Mouse (Mus musculus): ENCODE data around the gene Exosc6.
"Not testable (repeated sequence)": the region's sequence is repeated elsewhere in the genome, so short reads cannot be mapped to it uniquely, and the experiment has no call there.

The Exosc6 gene

GRCm38 (mm10) chr8:111062072-111062757 is 6.1 kb downstream of the Exosc6 start:
- peak; percentile 83 for DNase-seq

- DNase-seq = no peak
These were observed 6.8 kb downstream of the Exosc6 start for GRCm38 (mm10) chr8:111062893-111063292.

DNA sequence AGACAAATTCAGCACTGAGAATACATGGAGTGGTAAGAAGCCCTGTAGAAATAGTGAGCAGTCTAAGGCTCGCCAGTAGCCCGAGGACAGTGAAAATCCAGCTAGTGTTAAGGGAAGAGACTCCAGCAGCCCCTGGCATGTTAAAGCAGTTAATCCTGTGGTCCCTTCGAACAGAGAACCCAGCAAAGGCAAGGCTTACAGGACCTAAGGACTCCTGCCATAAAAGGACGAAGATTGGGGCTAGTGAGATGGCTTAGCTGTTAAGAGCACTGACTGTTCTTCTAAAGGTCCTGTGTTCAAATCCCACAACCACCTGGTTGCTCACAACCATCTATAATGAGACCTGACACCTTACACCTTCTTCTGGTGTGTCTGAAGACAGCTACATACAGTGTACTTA is 10.2 kb downstream of the Exosc6 start:
- no peak for DNase-seq

DNA sequence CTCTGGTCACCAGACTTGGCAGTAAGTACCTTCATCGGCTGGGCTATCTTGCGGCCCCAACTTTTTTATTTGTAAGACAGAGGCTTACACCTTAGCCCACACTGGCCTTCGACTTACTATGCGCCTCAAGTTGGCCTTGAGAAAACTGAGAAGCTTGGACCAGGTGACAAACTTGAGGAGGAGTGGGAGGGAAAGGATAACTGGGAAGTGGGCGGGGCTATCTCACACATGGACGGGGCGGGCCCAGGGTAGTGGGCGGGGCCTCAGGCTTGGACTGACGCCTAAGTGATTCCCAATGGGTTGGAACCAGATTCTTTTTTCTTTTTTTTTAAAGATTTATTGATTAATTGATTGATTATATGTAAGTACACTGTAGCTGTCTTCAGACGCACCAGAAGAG is 11.3 kb downstream of the Exosc6 start:
- DNase-seq = no peak

DNA sequence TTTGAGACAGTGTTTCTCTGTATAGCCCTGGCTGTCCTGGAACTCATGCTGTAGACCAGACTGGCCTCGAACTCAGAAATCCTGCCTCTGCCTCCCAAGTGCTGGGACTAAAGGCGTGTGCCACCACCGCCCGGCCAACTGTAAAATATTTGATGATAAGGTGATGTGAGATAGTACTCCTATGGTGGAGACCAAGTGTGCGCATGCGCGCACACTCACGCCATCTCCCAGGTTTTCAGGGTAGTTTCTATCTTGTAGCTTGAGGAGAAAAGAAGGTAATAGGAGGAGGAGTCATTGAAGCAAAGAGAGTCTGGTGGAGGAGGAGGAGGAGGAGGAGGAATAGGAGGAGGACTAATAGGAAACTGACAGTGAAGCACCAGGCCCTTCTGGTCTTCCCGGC is 12.5 kb downstream of the Exosc6 start:
- not testable (repeated sequence) for DNase-seq

- peak; percentile 86 for DNase-seq
These were observed 19.8 kb downstream of the Exosc6 start for GRCm38 (mm10) chr8:111075926-111076325.

DNA sequence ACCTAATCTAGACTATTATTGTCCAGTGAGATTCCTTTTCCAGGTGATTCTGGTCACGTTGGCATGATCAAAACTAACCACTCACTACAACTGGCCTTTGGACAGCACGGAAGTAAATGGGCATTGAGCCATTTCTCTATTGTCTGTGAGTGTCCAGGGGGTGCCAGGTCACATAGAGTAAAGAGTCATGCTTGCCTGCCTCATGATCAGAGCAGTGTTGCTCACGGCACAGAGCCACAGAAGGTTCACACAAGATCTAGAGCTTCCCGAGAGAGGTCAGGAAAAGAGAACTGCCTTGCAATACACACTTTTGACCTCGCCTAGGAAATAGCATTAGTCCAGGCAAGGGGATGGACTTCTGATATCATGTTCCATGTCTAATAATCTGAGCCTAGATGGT is 23.3 kb downstream of the Exosc6 start:
- no peak for DNase-seq

GRCm38 (mm10) chr8:111079861-111080271 is 23.7 kb downstream of the Exosc6 start:
- no peak for DNase-seq

DNA sequence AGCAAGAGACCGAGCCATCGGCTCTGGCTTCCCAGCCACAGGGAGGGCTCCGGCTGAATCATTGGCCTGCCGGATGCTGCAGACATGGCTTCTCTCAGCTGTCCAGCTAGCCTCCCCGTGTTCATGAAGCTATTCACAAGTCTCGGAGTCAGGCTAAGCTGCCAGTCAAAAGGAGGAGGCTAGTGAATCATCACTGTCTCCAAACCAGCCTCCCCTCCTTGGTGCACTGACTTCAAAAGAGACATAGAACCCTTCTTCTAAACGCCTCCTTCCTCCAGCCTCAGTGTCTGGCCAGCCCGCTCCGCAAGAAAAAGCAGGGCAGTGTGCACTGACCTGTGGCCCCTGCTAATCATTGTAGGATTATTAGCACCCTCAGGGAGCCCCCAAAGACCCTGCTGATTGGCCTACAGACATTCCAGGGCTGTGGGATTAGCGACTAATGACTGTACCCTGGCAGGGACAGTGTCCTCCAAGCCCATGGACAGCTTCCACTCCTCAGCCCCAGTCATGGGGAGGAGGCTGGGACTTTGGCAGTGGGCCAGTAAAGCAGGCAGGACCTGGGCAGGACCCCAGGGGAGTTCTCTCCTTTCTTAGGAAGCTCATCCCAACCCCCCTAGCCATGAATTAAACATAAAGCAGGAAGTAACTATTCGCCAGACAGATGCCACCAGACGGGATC is 25.6 kb downstream of the Exosc6 start:
- no peak for DNase-seq

GRCm38 (mm10) chr8:111083936-111084335 is 27.8 kb downstream of the Exosc6 start:
- not testable (repeated sequence) for DNase-seq

GRCm38 (mm10) chr8:111090126-111090525 is 34.0 kb downstream of the Exosc6 start:
- peak; percentile 35 for DNase-seq

- peak; percentile 23 for DNase-seq
These were observed 35.6 kb downstream of the Exosc6 start for GRCm38 (mm10) chr8:111091706-111092105.

DNA sequence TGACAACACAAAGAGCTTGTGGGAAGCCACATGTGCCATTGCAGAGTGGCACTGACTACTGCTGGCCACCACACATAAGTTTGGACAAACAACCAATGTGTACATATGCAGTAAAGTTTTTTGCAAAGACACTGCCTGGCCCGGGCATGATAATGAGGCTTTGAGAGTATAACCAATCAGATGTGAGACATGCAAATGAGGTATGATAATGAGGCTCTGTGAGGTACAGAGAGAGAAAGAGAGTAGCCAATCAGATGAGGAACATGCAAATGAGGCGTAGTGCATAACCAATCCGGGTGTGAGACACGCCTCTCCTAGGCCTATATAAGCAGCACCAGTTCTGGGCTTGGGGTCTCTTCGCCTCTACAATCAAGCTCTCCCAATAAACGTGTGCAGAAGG is 36.2 kb downstream of the Exosc6 start, which contains the start of gene Clec18a:
Gene Clec18a (minus strand): TSS at position 101 of the 400 bp plus-strand sequence.
- DNase-seq = not testable (repeated sequence)

DNA sequence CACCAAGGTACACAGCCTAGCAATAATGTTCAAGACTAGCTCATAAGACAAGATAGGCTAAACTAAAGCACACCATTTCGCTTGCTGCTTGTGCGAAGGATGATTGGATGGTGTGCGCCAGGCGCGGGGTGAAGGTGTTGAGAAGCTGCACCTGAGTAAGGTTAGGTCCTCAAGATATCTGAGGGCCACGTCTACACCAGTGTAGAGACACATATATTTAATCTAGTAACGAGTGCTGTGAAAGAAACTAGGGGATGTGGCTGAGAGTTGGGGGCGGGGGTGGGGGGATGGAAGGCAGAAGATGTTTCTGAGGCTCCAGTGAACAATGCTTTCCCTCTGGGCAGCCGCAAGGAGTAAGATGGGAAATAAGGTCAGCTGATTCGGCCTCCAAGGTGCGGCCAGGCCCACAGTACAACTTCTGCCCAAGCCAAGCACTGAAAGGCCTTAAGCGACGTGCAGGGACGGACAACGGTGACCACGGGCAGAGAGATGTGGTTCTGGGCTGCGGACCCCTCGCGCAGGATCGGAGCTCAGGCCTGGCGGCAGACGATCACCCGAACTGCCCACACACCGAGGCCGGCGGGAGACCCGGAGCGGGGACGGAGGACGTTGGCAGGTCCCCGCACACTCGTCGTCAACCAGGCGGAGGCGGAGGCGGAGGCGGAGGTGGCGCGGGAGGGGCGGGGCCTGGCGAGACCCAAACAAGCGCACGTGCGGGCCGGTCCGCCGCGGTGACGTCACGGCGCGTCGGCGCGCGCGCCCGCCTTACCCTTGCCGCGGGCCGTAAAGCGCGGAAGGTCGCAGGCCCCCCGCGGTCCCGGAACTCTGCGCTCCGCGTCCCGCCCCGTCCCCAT is 38.0 kb downstream of the Exosc6 start, which contains the start of gene Pdpr:
Gene Pdpr (plus strand): TSS at position 766 of the 854 bp plus-strand sequence.
- DNase-seq = peak; percentile 89

DNA sequence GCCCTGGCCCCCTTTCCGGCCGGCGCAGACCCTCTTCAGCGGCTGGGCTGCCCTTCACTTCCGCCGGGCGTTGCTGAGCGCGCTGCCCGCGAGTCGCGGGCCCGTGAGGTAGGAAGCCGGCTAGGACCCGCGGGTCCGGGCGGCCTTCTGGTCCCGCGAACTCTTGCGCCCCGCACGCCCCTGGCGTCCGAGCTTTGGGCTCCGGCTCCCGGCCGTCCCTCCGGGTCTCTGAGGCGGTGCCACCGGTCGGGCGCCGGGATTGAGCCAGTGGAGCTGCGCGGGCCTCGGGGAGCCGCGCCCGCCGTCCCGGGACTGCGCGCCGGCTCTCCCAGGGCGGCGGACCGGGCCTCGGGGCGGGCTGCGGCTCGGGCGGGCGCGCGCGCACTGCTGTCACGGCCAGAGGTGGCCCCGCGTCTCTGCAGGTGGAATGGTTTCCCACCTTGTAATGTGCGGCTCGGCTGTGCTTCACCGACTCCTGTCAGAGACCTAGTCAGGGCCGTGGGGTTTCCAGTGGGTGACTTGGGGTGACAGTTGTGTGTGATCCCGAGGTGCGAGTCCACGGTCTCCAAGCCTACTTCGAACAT is 38.7 kb downstream of the Exosc6 start:
- DNase-seq = peak; percentile 10

Data from layer of hippocampus, adult 9-11 months (tissue).